Mouse (Mus musculus) layer of hippocampus, postnatal 36 days (tissue): ENCODE data around the gene Cacna1c. TPM values are rescaled to one million over a fixed set of nuclear protein-coding genes. Genes with fewer than 3 reads are reported as not detected.
"Not testable (repeated sequence)": the region's sequence is repeated elsewhere in the genome, so short reads cannot be mapped to it uniquely, and the experiment has no call there.

ENCODE experiments used
- DNase-seq, 2 experiments: peaks; one replicate each; pipeline ENCODE4 v3.0.0; 2022
- total RNA-seq, 2 experiments: library from RNA; stranded (reverse); gene quantifications; 2 replicates each; pipeline ENCODE4 v1.2.3; 2021

Gene Cacna1c
- total RNA-seq, 2 experiments from 2014 or later: 78.0 to 92.9 TPM

GRCm38 (mm10) chr6:118646265-118647061 is 549.8 kb downstream of the Cacna1c start:
- peak; percentile 56 to 75 for DNase-seq

DNA sequence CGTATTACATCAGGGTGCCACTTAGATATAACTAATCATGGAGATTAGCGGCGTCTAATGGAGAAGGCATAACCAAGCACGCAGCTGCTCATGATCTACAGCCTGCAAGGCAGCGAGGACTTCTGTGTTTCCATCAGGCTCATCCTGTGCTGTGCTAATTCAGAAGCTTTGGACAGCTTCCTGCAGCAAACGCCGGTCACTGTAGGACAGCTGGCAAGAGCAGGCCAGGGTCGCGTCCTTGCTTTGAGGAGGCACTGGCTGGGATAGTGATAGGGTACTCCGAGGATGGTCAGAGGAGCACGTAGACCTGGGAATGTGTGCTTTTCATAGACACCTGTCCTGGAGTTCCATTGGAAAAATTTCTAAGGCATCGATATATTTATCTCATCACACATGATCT is 551.4 kb downstream of the Cacna1c start:
- no peak for DNase-seq

- no peak for DNase-seq
These were observed 552.7 kb downstream of the Cacna1c start for GRCm38 (mm10) chr6:118643541-118643940.

- no peak for DNase-seq
These were observed 554.4 kb downstream of the Cacna1c start for GRCm38 (mm10) chr6:118641671-118642325.

- DNase-seq: no peak
These were observed 556.4 kb downstream of the Cacna1c start for GRCm38 (mm10) chr6:118639816-118640215.

DNA sequence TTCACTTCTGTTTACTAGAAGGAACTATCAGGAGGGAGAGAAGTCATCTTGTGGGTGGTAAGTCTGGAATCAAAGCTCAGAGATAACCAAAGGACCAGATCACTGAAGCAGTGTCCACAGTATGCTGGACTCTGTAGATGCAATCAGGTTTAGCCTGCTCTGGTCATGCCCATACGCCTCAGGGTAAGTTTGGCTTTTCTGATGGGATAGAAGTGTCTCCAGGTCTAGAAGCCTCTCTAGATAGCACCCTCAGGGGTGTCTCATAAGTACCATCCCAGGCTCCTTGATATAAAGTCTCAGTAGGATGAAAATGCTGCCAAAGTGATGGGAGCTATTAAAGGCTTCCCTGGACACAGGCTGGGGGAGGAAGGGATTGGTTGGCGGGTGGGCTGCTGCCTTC is 557.3 kb downstream of the Cacna1c start:
- DNase-seq: no peak

DNA sequence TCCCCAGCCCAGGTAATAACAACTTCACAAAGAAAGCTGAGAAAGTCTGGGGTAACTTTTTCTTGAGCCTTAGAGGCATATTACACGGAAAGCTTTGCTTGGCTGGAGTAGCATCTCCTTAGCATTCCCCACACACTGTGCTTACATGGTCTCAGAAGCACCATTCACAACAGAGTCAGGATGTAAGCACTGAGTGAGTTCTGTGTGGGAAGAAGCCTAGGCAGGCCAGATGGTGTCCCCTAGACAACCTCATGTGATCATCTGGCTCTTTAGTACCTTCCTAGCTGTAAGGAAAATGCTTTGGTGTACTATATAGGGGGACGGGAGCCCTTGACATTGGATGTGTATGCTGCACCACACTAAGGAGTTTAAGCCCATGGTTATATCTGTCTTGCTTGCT is 563.7 kb downstream of the Cacna1c start:
- peak in 1 of 2 experiments; percentile 38 for DNase-seq

DNA sequence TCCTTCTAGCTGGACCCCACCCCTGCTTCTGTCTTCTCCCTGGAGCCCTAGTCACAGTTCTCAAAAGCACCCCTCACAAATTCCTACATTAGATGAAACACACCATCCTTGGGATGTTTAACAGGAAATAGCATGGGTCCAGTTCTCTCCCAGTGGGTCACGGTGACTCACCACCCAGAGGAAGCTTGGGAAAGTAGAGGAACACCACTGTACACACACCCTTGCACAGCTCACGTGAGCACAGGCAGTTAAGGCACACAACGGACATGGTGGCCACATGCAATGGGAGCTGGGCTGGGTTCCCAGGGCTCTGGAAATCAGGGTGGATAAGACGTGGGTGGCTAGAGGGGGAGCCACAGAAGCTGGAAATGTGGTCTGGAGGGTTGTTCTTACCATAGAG is 566.2 kb downstream of the Cacna1c start:
- no peak for DNase-seq

DNA sequence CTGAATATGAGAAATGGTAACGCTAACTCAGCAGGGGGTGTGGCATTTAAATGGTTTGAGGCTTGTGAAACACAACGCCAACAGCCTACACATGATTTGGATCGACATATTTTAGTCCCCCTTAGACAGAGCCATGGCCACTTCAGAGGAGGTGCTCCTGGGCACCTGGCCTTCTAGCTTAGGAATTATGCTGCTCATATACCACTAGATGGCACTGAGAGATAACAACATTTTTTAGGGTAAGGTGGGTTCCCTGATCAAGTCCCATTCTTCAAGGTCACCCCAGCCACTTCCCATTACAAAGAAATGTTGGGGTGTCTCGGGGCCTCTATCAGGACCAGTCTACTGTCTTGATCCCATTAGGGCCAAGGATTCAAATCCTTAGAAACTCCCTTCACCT is 570.0 kb downstream of the Cacna1c start:
- DNase-seq: no peak

- DNase-seq: no peak
These were observed 572.6 kb downstream of the Cacna1c start for GRCm38 (mm10) chr6:118623609-118624008.

GRCm38 (mm10) chr6:118621866-118622265 is 574.4 kb downstream of the Cacna1c start:
- no peak for DNase-seq

DNA sequence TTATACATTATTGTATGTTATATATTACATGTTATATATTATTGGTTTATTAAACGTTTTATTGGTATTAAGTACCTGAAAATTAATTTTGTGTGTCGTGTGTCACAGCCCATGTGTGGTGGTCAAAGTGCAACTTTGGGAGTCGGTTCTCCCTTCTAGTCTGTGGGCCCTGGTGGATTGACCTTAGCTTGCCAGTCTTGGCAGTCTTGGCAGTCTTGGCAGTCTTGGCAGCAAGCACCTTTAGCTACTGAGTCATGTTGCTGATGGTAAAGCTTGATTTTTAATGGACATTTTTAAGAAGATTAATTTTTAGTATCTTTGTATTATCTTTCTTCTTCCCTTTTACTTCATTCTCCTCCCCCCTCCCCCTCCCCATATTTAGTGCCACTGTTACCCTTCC is 574.8 kb downstream of the Cacna1c start:
- DNase-seq: no peak

GRCm38 (mm10) chr6:118608906-118609305 is 587.3 kb downstream of the Cacna1c start:
- DNase-seq: no peak

DNA sequence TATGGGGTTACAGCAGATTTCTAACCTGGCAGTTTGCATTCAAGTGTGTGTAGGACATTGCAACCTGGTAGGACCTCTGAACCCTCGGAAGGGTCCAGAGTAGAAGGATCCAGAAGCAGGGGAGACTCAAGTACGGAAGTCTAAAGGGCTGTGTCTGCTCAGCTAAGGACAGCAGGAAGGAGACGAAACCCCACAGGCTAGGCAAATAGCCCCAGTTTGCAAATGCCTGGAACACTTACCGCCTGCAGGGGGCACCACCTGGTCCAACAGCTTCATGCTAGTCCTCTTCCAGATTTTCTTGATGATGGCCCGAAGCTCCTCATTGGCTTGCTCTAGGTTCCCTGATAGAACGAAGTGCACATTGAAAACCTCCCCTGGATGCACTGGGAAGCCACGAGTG is 590.2 kb downstream of the Cacna1c start:
- DNase-seq: no peak

DNA sequence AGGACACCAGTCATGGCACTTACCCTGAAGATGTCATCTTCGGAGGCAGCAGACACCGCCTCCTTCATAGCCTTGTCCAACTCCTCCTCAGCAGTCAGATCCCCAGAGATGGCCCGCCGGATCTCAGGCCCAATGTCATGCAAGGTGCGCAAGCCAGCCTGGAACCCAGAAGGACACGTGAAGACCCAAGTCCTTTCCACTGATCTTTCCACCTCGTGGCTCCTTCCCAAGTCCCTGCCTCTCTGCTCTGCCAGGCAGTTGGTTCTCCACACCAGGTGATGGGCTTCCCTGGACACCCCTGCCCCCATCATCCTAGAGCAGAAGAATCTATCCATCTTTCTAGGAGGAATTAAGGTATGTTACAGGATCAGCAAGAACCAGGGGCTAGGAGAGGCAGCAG is 592.4 kb downstream of the Cacna1c start:
- no peak for DNase-seq

DNA sequence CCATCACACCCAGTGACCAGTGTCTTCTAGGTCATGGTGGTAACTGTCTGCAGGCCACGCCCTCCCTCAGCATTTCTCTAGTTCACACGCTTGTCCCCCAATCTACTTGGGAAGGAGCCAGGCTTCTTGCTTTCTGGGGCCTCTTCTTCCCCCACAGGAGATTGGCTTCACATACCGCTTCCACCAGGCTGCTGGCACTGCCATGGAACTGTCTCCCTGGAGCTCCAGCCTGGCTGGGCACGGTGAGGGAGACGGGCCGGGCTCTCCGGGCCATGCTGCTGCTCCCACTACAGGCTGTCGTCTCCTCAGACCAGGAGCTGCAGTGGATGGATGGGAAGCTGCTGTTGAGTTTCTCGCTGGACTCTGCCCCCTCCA is 600.5 kb downstream of the Cacna1c start:
- no peak for DNase-seq

- DNase-seq: no peak
These were observed 601.2 kb downstream of the Cacna1c start for GRCm38 (mm10) chr6:118594833-118595680.

- DNase-seq: no peak
These were observed 602.1 kb downstream of the Cacna1c start for GRCm38 (mm10) chr6:118594070-118594469.

DNA sequence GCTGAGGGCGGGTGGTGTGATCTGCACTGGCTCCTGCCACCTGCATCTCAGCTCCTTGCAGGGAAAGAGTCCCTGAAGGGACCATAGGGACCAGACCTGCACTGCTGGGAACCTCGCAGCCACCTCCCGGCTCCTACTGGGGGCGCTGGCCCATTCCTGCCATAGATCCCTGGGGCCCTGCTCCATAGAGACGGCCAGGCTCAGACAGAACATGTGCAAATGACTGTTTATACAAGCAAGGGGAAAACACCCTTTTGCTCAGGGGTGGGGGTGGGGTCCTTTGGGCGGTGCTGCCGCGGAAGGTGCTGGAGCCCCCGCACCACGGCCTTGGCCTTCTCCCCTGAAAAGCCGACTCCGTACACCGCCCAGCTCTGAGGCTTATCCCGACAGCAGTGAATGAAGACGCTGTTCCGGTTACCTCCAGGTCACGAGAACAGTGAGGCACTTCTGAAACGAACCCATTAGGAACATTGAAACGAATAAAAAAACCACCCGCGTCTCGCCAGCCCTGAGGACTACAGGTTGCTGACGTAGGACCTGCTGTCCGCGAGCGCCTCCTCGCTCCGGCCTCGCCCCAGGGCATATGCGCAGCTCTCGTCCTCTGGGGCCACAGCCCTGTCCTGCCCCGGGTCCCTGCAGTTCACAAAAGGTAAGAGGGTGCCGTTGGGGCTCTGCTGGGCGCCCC is 602.7 kb downstream of the Cacna1c start:
- no peak for DNase-seq

- no peak for DNase-seq
These were observed 603.4 kb downstream of the Cacna1c start for GRCm38 (mm10) chr6:118592662-118593376.

- not testable (repeated sequence) for DNase-seq
These were observed 617.5 kb downstream of the Cacna1c start for GRCm38 (mm10) chr6:118578741-118579140.

DNA sequence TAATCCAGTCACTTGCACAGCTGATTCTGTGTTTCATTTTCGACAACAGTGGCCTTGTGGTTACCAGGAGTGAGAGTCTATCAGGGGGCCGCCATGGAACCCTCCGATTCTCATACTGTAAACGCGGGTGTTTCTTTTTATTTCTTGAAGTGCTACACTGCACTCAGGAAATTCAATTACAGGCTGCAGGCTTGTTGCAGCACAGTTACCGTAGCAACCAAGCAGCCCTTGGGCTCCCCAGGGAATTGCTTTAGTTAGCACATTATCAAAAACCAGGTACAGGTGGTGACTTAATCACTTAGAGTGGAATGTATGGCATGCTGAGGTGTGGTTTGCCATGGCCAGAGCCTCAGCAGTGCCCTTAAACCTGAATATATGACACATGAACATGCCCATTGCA is 621.9 kb downstream of the Cacna1c start:
- no peak for DNase-seq
